Mouse (Mus musculus) A20 (cell line): Measurements from ENCODE around the gene Cd59a.
"Not testable (repeated sequence)": the region's sequence is repeated elsewhere in the genome, so short reads cannot be mapped to it uniquely, and the experiment has no call there.

Source experiments
- DNase-seq: peaks from one replicate; pipeline ENCODE4 v3.0.0-alpha.2; 2011; ENCODE audit warnings: low read depth, low spot score

Gene Cd59a

DNA sequence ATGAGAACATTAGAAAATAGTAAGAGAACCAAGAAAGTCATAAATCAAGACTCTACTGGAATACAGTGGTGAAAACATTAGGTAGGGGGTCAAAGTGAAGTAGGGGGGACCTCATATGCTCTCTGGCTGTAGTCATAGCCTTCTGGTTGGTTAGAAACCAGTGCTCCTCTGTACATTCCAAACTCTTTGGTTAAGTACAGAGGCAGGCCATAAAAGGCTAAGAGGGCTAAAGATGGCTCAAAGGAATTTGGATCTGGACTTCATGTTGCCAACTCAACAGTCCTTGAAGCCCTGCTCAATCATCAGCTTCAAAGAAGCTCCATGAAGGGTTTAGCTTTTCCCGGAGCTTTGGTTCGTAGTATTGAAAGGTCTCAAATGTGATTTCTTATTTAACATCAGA, 13.4 kb downstream of the Cd59a start:
- not testable (repeated sequence) for DNase-seq

DNA sequence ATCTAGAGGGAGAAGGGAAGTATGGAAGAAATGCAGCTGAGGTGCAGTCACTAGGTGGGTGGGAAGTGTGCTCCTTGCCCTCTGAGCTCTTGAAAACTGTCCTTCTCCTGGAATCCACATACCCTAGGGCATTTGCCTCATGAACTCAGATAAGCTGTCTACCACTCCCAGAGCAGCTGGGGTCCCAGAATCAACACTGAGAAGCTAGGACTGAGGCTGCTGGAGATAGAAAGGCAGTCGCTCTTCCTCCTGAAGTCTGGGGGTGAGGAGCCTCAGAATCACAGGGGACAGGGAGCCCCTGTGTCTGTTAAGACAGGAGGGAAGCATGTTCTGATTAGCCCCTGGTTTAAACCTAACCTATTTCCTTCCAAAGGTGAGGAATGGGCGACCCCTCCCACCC, 13.9 kb downstream of the Cd59a start:
- no peak for DNase-seq

DNA sequence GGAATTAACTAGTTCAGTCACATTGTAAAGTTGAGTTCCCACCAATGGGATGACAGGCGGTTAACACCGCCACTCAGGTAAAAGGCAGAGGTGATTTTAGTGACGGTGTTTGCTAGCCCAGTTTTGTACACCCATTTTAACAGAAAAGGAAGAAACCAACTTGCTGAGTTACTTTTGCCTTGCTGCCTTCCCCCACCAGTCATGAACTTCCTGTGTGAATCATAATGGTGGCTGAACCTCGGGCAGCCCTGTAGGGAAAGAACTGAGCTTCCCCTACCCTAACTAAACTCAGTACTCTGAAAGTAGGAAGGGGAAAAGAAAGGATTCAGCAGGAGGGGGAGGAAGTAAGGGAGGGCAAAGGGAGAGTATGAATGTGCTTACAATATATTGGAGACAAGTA, 14.4 kb downstream of the Cd59a start:
- DNase-seq, result peak; percentile 53

- not testable (repeated sequence) for DNase-seq
These were observed 15.7 kb downstream of the Cd59a start for GRCm38 (mm10) chr2:104111170-104111797.

GRCm38 (mm10) chr2:104113563-104113962, 18.0 kb downstream of the Cd59a start:
- DNase-seq, result not testable (repeated sequence)

DNA sequence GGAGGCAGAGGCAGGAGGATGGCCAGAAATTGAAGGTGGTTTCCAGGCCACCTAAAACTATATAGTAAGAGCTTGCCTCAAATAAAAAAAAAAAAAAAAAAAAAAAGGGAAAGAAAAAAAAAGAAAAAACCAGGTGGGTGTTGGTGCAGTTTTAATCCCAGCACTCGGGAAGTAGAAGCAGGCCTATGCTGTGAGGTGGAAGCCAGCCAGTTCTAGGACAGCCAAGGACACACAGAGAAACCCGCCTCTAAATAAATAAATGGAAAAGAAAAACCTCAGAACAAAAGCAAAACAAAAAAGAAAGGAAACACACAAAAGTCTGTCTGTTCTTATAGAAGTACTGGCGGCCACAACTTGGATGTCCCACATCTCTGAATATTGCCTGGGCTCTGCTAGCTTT, 19.3 kb downstream of the Cd59a start:
- peak; percentile 36 for DNase-seq

GRCm38 (mm10) chr2:104117173-104117572, 21.6 kb downstream of the Cd59a start:
- DNase-seq, result not testable (repeated sequence)

- no peak for DNase-seq
These were observed 23.5 kb downstream of the Cd59a start for GRCm38 (mm10) chr2:104119097-104119496.

DNA sequence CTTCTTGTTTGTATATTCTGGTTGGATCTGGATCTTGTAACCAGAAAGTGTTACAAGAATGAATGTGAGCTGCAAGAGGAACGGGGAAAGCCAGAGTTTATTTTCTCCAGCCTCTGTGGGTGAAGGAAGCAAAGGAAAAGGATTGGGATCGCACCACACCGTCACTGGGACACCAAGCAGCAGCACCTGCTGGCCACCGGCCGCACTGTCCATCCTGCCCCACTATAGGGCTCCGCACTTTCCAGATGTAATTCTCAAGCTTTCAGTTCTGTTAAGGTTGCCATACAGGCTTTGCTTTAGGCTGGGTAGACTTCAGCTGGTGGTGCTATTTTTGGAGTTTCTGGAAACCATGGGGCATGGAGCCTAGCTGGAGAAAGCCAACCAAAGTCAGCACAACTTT, 24.7 kb downstream of the Cd59a start:
- DNase-seq, result no peak

- no peak for DNase-seq
These were observed 26.3 kb downstream of the Cd59a start for GRCm38 (mm10) chr2:104121681-104122504.

DNA sequence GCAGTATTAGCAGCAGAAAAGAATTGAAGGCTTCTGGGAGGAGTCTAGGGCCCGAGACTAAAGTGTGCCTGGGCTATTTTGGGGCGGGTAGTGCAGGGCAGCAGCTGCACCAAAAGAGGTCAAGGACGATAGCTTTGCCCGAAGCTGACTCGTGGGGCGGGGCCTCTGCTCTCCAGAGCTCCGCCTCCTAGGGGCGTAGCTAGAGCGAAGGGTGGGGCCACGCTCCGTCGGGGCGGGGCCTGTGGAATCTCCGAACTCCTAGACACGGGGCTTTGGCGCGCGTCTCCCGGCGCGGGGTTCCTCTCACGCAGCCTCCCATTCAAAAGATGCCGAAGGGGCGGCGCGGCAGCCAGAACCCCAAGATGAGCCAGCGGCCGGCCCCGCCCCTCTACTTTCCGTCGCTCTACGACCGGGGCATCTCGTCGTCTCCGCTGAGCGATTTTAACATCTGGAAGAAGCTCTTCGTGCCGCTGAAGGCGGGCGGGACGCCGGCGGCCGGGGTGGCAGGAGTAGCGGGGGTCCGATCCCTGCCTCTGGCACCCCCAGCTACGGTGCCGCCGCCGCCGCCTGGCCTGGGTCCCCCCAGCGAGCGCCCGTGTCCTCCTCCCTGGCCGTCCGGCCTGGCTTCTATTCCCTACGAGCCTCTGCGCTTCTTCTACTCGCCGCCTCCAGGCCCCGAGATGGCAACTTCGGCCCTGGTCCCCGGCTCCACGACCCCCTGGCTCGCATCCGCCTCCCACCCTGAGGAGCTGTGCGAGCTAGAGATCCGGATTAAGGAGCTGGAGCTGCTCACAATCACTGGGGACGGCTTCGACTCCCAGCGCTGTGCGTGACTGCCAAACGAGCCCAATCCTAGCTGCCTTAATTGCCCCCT, 27.1 kb downstream of the Cd59a start, which contains the start of gene A930018P22Rik:
Gene A930018P22Rik (plus strand): TSS at position 265 of the 874 bp plus-strand sequence.
- peak; percentile 97 for DNase-seq

DNA sequence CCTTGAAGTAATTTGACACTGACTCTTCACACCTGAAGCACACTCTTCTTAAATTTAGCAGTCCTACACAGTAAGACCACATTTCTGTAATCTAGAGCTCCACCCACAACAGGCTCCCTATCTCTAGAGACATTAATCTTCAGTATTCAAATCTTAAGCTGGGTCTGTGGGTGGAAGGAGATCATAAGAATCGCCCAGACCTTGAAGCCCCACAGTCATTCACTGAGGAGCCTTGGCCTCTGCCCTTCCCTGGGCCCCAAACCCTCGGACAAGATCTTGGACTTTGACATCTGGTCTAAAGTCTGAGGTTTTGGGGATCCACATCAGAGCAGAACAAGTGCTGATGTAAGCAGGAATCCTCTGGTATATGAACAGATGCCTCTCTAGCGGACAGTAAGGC, 27.9 kb downstream of the Cd59a start:
- DNase-seq, result no peak

DNA sequence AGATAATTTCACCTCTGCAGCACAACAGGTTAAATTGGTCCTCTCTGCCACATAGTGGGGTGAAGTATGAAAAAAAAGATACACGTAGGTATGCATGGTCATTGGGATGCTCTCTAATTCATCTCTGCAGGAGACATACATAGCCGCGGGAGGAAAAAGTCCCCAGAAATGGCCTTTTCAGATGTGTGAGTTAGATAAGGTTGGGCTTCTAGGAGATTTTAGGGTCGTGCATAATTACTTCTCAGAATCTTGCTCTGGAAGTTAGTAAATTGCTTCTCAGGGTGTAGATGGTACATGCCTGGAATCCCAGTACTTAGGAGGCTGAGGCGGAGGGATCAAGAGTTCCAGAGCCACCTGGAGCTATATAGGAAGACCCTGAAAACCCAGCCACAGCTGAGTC, 28.5 kb downstream of the Cd59a start:
- DNase-seq, result no peak

GRCm38 (mm10) chr2:104128803-104129531, 33.4 kb downstream of the Cd59a start:
- no peak for DNase-seq

DNA sequence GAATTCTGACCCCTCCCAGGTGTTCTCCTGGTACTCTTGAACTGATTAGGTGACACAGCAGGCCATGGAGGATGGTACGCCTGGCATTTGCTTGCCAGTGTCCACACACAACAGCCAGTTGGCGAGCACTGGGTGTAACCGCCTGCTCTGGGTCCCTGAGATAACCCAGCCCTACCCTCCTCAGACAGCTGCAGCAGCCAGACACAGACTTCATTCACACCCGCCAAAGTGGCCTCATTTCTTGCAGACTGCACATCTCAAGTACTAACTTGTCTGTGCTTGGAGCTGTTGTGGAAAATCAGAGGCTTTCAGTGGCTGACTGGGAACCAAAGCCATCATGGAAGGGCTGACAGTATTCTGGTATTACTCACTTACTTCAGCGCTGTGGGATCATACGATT, 34.6 kb downstream of the Cd59a start:
- DNase-seq, result no peak

DNA sequence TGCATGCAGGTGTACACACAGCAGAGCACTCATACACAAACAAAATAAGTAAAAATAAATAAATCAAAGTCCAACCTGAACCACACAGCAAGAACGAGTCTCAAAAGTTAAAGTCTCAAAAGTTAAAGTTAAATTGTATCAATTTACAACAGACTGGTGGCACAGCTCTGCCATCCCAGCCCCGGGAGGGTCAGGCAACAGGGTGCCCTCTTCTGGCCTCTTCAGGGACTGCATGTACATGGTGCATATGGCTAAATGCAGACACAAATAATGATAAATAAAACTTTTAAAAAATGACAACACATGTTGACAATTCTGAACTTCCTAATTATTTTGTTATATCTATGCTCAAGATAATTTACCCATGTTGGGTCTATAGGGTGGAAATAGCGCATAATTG, 35.4 kb downstream of the Cd59a start:
- DNase-seq, result no peak

- DNase-seq, result no peak
These were observed 36.8 kb downstream of the Cd59a start for GRCm38 (mm10) chr2:104132266-104132859.

GRCm38 (mm10) chr2:104133042-104133810, 37.6 kb downstream of the Cd59a start:
- DNase-seq, result no peak

- peak; percentile 84 for DNase-seq
These were observed 38.8 kb downstream of the Cd59a start for GRCm38 (mm10) chr2:104134150-104135056.
